Mouse (Mus musculus): ENCODE data around the gene Tinagl1.

GRCm38 (mm10) chr4:130124110-130124509 is 50.8 kb downstream of the Tinagl1 start:
- TF ChIP-seq CTCF (IDR thresholded peaks at IDR 0.05; ENCODE audit: insufficient read depth, low read length): no peak
- no peak for TF ChIP-seq POLR2A (IDR thresholded peaks at IDR 0.05; ENCODE audit: borderline replicate concordance, extremely low read depth, low read depth, low read length)

All from lung, adult 2 months (tissue).